Mouse (Mus musculus) spleen, adult 10 weeks (tissue): ENCODE results near the gene Gm3383. TPM values are rescaled to one million over a fixed set of nuclear protein-coding genes. Genes with fewer than 3 reads are reported as not detected.

ENCODE experiments used
- polyA plus RNA-seq: library from polyadenylated mRNA; stranded (reverse); fragments of 350-450 nt; fragmentation: Illumina TruSeq; extraction: RNeasy Lipid Tissue Mini Kit (QIAGEN cat#74804); gene quantifications from one replicate; pipeline ENCODE4 v1.2.3, GENCODE M21; 2015; ENCODE audit warnings: low replicate concordance; ENCODE audit not compliant: insufficient read depth

The Gm3383 gene
- polyA plus RNA-seq = 0.79 TPM

DNA sequence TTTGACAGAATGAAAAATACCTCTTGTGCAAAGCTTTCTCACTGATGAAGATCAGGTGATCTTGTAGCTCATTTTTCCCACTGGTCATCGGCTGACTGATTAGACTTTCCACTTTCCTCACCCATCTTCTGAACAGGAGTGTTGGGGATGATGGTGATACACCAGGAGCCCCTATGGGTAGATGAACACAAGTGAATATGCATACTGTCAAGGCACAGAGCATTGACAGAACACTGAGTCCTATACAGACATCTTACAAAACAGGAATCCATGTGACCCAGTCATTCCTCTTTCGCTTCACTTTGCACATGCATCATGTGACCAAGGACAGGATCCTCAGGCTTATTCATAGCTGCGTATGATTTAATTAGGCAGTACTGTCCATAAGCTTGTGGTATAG is at the start of gene Gm3383:
TSS of gene Gm3383 (minus strand) at position 101 of the 400 bp plus-strand sequence.

DNA sequence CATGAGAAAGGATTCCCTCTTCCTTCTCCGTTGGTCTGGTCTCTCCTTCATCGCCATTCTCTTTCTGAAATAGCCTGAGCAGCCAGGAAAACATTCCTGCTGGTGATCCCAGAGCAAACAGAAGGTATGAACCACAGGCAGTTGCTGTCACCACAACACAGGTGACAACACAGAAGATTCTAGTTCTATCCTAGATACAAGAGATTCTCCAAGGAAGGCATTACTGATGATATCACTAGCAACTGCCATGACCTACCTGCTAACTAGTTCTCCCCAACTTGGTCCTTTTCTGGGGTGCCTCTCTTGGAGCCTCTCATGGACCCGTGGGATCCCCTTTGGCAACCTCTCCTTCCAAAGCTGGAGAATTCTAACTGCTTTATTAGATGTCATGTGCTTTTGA is 22.4 kb upstream of the Gm3383 start, which contains the start of gene Gm3424:
TSS of gene Gm3424 (minus strand) at position 101 of the 400 bp plus-strand sequence.

DNA sequence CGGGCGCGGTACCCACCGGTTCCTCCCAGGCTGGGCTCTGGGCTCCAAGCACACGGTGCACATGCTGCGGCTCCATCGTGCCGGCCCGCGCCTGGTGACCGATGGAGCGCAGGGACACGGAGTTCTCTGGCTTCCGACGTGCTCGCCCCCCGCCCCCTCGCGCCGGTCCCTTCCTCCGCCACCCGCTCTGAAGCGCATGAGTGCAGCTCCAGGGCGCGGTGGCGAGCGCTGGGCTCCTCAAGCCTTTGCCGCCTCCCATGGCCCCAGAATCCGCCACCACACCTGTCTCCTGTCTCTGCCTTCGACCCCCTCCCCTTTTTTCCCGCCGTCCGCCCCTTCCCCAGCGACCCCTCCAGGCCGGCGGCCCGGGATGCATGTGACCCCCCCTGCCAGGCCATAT is 66.3 kb downstream of the Gm3383 start, which contains the start of gene Gm3373:
TSS of gene Gm3373 (minus strand) at position 101 of the 400 bp plus-strand sequence.

DNA sequence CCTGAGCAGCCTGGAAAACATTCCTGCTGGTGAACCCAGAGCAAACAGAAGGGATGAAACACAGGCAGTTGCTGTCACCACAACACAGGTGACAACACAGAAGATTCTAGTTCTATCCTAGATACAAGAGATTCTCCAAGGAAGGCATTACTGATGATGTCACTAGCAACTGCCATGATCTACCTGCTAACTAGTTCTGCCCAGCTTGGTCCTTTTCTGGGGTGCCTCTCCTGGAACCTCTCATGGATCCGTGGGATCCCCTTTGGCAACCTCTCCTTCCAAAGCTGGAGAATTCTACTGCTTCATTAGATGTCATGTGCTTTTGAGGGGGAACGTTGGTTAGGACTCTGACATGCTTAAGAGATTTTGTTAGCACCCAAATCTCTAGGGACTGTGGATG is 120.4 kb downstream of the Gm3383 start, which contains the start of gene Gm9603:
TSS of gene Gm9603 (minus strand) at position 101 of the 400 bp plus-strand sequence.

DNA sequence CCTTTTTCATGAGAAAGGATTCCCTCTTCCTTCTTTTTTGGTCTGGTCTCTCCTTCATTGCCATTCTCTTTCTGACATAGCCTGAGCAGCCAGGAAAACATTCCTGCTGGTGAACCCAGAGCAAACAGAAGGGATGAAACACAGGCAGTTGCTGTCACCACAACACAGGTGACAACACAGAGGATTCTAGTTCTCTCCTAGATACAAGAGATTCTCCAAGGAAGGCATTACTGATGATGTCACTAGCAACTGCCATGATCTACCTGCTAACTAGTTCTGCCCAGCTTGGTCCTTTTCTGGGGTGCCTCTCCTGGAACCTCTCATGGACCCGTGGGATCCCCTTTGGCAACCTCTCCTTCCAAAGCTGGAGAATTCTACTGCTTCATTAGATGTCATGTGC is 174.9 kb downstream of the Gm3383 start, which contains the start of gene Gm8265:
TSS of gene Gm8265 (minus strand) at position 101 of the 400 bp plus-strand sequence.

Other genes with a start within 250 kb of the Gm3383 start
- not detected for gene Gm8265, start 175.0 kb downstream of the Gm3383 start, polyA plus RNA-seq
- not detected for gene Gm9603, start 120.5 kb downstream of the Gm3383 start, polyA plus RNA-seq
- 0.37 TPM for gene Gm3373, start 66.4 kb downstream of the Gm3383 start, polyA plus RNA-seq
- not detected for gene Gm3424, start 22.3 kb upstream of the Gm3383 start, polyA plus RNA-seq
- gene Gm8237, start 72.4 kb upstream of the Gm3383 start, polyA plus RNA-seq = not detected
- 0.47 TPM for gene Gm3248, start 153.8 kb upstream of the Gm3383 start, polyA plus RNA-seq
- not detected for gene Gm3453, start 171.2 kb upstream of the Gm3383 start, polyA plus RNA-seq